In the genomic region with DNA sequence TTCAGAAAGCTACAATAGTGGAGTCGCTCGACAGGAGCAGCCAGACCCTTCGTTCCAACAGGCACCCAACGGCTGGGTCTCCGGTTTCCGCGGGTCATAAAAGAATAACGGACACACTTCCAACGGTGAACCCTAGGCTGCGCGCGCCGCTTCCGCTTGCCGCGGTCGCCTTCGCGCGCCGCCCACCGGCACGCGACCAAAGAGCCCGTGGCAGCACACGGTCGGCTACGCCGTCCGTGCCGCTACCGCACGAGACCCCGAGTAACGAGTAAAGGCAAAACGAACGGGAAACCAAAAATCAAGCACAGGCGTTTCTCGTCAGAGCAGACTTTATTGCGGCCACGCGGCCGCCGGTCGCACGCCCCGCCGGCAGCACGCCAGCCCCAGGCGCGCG, we compare ENCODE assay signal across 8 mouse cellular contexts. TPM values are rescaled to one million over a fixed set of nuclear protein-coding genes. Genes with fewer than 3 reads are reported as not detected.
DNase-seq lines count a peak whose midpoint lies in the region; ATAC-seq and TF ChIP-seq lines count a peak whose summit lies in the region.

No protein-coding gene starts in this region.

- ATAC-seq in embryonic facial prominence, embryonic 11.5 days (replicated peaks; ENCODE audit: insufficient number of reproducible peaks, low FRiP score, low TSS enrichment, low read depth): 0 out of 2 replicates have a peak, but pooled peaks have one; percentile 1
- ATAC-seq in monocyte, adult 5-6 weeks (replicated peaks; ENCODE audit: insufficient number of reproducible peaks, low FRiP score, low TSS enrichment, poor library complexity, severe bottlenecking): 0 out of 2 replicates have a peak, but pooled peaks have one; percentile 18

- 0 out of 2 replicates have a peak, but pooled peaks have one; percentile 17 for TF ChIP-seq POLR2A in liver, adult 2 months (IDR thresholded peaks at IDR 0.05; ENCODE audit: extremely low read depth, insufficient read depth, low read length)

- peak; percentile 86 for DNase-seq in 416B (ENCODE audit: low read depth)
- peak; percentile 83 for DNase-seq in adrenal gland, postnatal 25 days
- peak; percentile 88 for DNase-seq in embryonic facial prominence, embryonic 11.5 days (ENCODE audit: low spot score)
- peak; percentile 82 to 88 for DNase-seq in heart, adult 18-20 months
- DNase-seq in kidney, adult 9 months: peak; percentile 83
- DNase-seq in liver, adult 2 months (ENCODE audit: extremely low read depth, low read depth, low spot score): peak; percentile 60
- peak; percentile 85 to 93 for DNase-seq in spleen, postnatal 4 days (ENCODE audit: low spot score in 2 of 2)

- H3K4me2 ChIP-seq in embryonic facial prominence, embryonic 11.5 days (ENCODE audit: low read depth, low read length): peak overlapping the region; percentile 34

- WGBS in embryonic facial prominence, embryonic 11.5 days: under 1% methylated on average over 52 of the region's 52 CpGs
- under 1% methylated on average over 51 of the region's 52 CpGs for WGBS in liver, adult 2 months

- H3K79me2 ChIP-seq in liver, adult 2 months (ENCODE audit: control insufficient read depth, insufficient read depth, low read length): peaks cover 16% of the 10 kb centered on the region

- H3K9me3 ChIP-seq in embryonic facial prominence, embryonic 11.5 days (replicated peaks; ENCODE audit: control insufficient read depth, low read length): no peaks in the 10 kb centered on the region

- H3K27ac ChIP-seq in embryonic facial prominence, embryonic 11.5 days (replicated peaks; ENCODE audit: low read depth, low read length): peak overlapping the region; percentile 99
- H3K27ac ChIP-seq in liver, adult 2 months (replicated peaks; ENCODE audit: insufficient read depth, low read depth, low read length): peak overlapping the region; percentile 94

- TF ChIP-seq CTCF in liver, adult 2 months (IDR thresholded peaks at IDR 0.05; ENCODE audit: low read depth, low read length): no peak

- no peaks in the 10 kb centered on the region for H3K36me3 ChIP-seq in embryonic facial prominence, embryonic 11.5 days (replicated peaks; ENCODE audit: control insufficient read depth, insufficient read depth, low read depth, low read length)
- no peaks in the 10 kb centered on the region for H3K36me3 ChIP-seq in liver, adult 2 months (ENCODE audit: control insufficient read depth, insufficient read depth, low read length)

- H3K27me3 ChIP-seq in embryonic facial prominence, embryonic 11.5 days (ENCODE audit: control insufficient read depth, insufficient read depth, low read length): no peaks in the 10 kb centered on the region
- H3K27me3 ChIP-seq in liver, adult 2 months (ENCODE audit: control insufficient read depth, insufficient read depth, low read length): no peaks in the 10 kb centered on the region

- H3K4me3 ChIP-seq in embryonic facial prominence, embryonic 11.5 days (ENCODE audit: low read depth, low read length): peak overlapping the region; percentile 99
- peak overlapping the region; percentile 89 for H3K4me3 ChIP-seq in liver, adult 2 months (ENCODE audit: insufficient read depth, low read depth, low read length)

- peak overlapping the region; percentile 83 for H3K9ac ChIP-seq in embryonic facial prominence, embryonic 11.5 days (replicated peaks; ENCODE audit: low read length)
- H3K9ac ChIP-seq in liver, adult 2 months (ENCODE audit: low read depth, low read length): peak overlapping the region; percentile 97

- H3K4me1 ChIP-seq in embryonic facial prominence, embryonic 11.5 days (ENCODE audit: control insufficient read depth, insufficient read depth, low read length): peaks cover 5% of the 10 kb centered on the region; the same call in 1 of the 2 replicates
- peaks cover 13% of the 10 kb centered on the region; the same call in 1 of the 2 replicates for H3K4me1 ChIP-seq in liver, adult 2 months (ENCODE audit: control insufficient read depth, insufficient read depth, low read length)

RNA-seq across cellular contexts. Expression of a gene that starts 0.6 kb away (rescaled TPM):
- 77.9 and 100 TPM in 2 replicates for total RNA-seq in adrenal gland, postnatal 25 days (2021)
- 19.3 and 20.2 TPM in 2 replicates for polyA plus RNA-seq in embryonic facial prominence, embryonic 11.5 days (2014; fragmentation: Nextera tagmentation; extraction: Ambion mirVana)
- total RNA-seq in heart, adult 18-20 months (2021): 10 to 100 TPM; 31.5 to 37.2 TPM
- 19.6 and 24.8 TPM in 2 replicates for total RNA-seq in liver, adult 2 months (2014; rRNA removed)
- polyA plus RNA-seq in liver, adult 2 months (2012; rRNA removed): 10.3 and 11.6 TPM in 2 replicates
- total RNA-seq in monocyte, adult 5-6 weeks (2017): 51.4 to 60.9 TPM (median 60.3 TPM) in 3 replicates

RNA-seq across cellular contexts. Expression of a gene that starts 43.5 kb away (rescaled TPM):
- 20.7 and 25.5 TPM in 2 replicates for total RNA-seq in adrenal gland, postnatal 25 days (2021)
- polyA plus RNA-seq in embryonic facial prominence, embryonic 11.5 days (2014; fragmentation: Nextera tagmentation; extraction: Ambion mirVana): 11.9 and 13.9 TPM in 2 replicates
- 1 to 10 TPM; 8.7 to 9.1 TPM for total RNA-seq in heart, adult 18-20 months (2021)
- total RNA-seq in liver, adult 2 months (2014; rRNA removed): 1.9 and 2.1 TPM in 2 replicates
- 5.2 and 5.4 TPM in 2 replicates for polyA plus RNA-seq in liver, adult 2 months (2012; rRNA removed)
- 0.11 to 1.8 TPM in 2 of 3 replicates, not detected in the other for total RNA-seq in monocyte, adult 5-6 weeks (2017)

RNA-seq across cellular contexts. Expression of a gene that starts 43.7 kb away (rescaled TPM):
- 16.1 and 21.0 TPM in 2 replicates for total RNA-seq in adrenal gland, postnatal 25 days (2021)
- 11.8 and 13.2 TPM in 2 replicates for polyA plus RNA-seq in embryonic facial prominence, embryonic 11.5 days (2014; fragmentation: Nextera tagmentation; extraction: Ambion mirVana)
- 1 to 10 TPM; 8.1 to 9.1 TPM for total RNA-seq in heart, adult 18-20 months (2021)
- total RNA-seq in liver, adult 2 months (2014; rRNA removed): 626 and 693 TPM in 2 replicates
- polyA plus RNA-seq in liver, adult 2 months (2012; rRNA removed): 602 and 616 TPM in 2 replicates
- 0.48 to 1.3 TPM in 2 of 3 replicates, not detected in the other for total RNA-seq in monocyte, adult 5-6 weeks (2017)

Comparison
In these comparisons a context has a peak if more than half of its experiments do, and no peak if none do; other contexts are left out.
1. Peak in every context shown above with its lines: DNase-seq, ATAC-seq, H3K4me3 ChIP-seq and H3K27ac ChIP-seq.
2. RNA of a gene that starts 43.7 kb away (total RNA-seq): 626 to 693 TPM in liver, adult 2 months; 16.1 to 21.0 TPM in adrenal gland, postnatal 25 days, 8.1 to 9.1 TPM in heart, adult 18-20 months and 0.48 to 1.3 TPM in monocyte, adult 5-6 weeks; every median in the first group is over 10 times any median in the second.